Mouse (Mus musculus) midbrain, embryonic 14.5 days (tissue): ENCODE data around the gene Mtus2. TPM values are rescaled to one million over a fixed set of nuclear protein-coding genes. Genes with fewer than 3 reads are reported as not detected.
A peak's percentile ranks its signal among the peaks of the same experiment; 100 is the strongest.

Experiments used
- ATAC-seq: fragments of 200-750 bp; cut with Nextera tagmentation; 2 replicates; pipeline ENCODE4 v1.8.0; 2017; ENCODE audit warnings: moderate number of reproducible peaks, moderate library complexity; ENCODE audit not compliant: low FRiP score, low TSS enrichment
- DNase-seq: peaks from one replicate; pipeline ENCODE4 v3.0.0-alpha.2; 2015
- H3K27ac ChIP-seq: fragments of 300-500 bp; sonication (generic); replicated peaks from 2 replicates; pipeline ENCODE4 v1.5.1; 2014; ENCODE audit warnings: mild to moderate bottlenecking, low read depth, low read length, moderate library complexity
- H3K27me3 ChIP-seq: fragments of 300-500 bp; sonication (generic); 2 replicates; pipeline ENCODE4 v1.6.1; 2014; ENCODE audit warnings: low read length, control low read depth, mixed read lengths; ENCODE audit not compliant: control insufficient read depth, insufficient read depth
- H3K36me3 ChIP-seq: fragments of 300-500 bp; sonication (generic); 2 replicates; pipeline ENCODE4 v1.6.1; 2014; ENCODE audit warnings: low read length, control low read depth; ENCODE audit not compliant: control insufficient read depth, insufficient read depth
- H3K4me1 ChIP-seq: fragments of 300-500 bp; sonication (generic); 2 replicates; pipeline ENCODE4 v1.6.1; 2014; ENCODE audit warnings: mild to moderate bottlenecking, antibody characterized with exemption, low read length, control low read depth; ENCODE audit not compliant: control insufficient read depth, insufficient read depth
- H3K4me2 ChIP-seq: fragments of 300-500 bp; sonication (generic); 2 replicates; pipeline ENCODE4 v1.6.1; 2014; ENCODE audit warnings: mild to moderate bottlenecking, low read length, moderate library complexity
- H3K4me3 ChIP-seq: fragments of 300-500 bp; sonication (generic); replicated peaks from 2 replicates; pipeline ENCODE4 v1.5.1; 2014; ENCODE audit warnings: low read depth, low read length
- H3K9ac ChIP-seq: fragments of 300-500 bp; sonication (generic); replicated peaks from 2 replicates; pipeline ENCODE4 v1.6.1; 2014; ENCODE audit warnings: mild to moderate bottlenecking, low read length, moderate library complexity
- H3K9me3 ChIP-seq: fragments of 300-500 bp; sonication (generic); 2 replicates; pipeline ENCODE4 v1.6.1; 2016; ENCODE audit warnings: low read length, control low read depth, mixed read lengths; ENCODE audit not compliant: control insufficient read depth
- WGBS: fragments of 180-500 bp; shearing (Covaris S2); extraction: QIAGEN DNeasy Blood & Tissue Kit; methylation state at CpG from one replicate; pipeline ENCODE4 v1.1.7; 2014; 5-methylcytosine and 5-hydroxymethylcytosine counted together
- polyA plus RNA-seq: library from polyadenylated mRNA; unstranded; fragments of >200 nt; fragmentation: Nextera tagmentation; extraction: Ambion mirVana; gene quantifications from 2 replicates; pipeline ENCODE4 v1.2.1, GENCODE M21; 2014

Mtus2 gene
- 46.8 and 51.4 TPM in 2 replicates for polyA plus RNA-seq

GRCm38 (mm10) chr5:147956821-147957564, at the start of gene Mtus2:
TSS of gene Mtus2 (plus strand) at chr5:147957320.
- WGBS = under 1% methylated on average over 55 of the region's 55 CpGs
- H3K27ac ChIP-seq = peak within 1 kb of the TSS; percentile 81
- peak within 1 kb of the TSS; percentile 92 for H3K4me2 ChIP-seq
- H3K36me3 ChIP-seq = no peaks in the 10 kb centered on the region
- H3K27me3 ChIP-seq = peaks cover 3% of the 10 kb centered on the region; the same call in 1 of the 2 replicates
- peaks cover 10% of the 10 kb centered on the region; the same call in 1 of the 2 replicates for H3K4me1 ChIP-seq
- peak; percentile 90 for ATAC-seq
- peak within 1 kb of the TSS; percentile 87 for H3K9ac ChIP-seq
- H3K4me3 ChIP-seq = peak within 1 kb of the TSS; percentile 73
- DNase-seq = peak; percentile 95
- no peaks in the 10 kb centered on the region for H3K9me3 ChIP-seq

- no peak for DNase-seq
- Histone ChIP-seq H3K27me3 (no peaks in the 10 kb centered on the region), H3K9ac (no peak overlapping the region), H3K36me3 (no peaks in the 10 kb centered on the region), H3K27ac (no peak overlapping the region), H3K9me3 (no peaks in the 10 kb centered on the region), H3K4me2 (no peak overlapping the region), H3K4me3 (no peak overlapping the region), H3K4me1 (no peaks in the 10 kb centered on the region)
- 95% methylated on average over 8 of the region's 8 CpGs for WGBS
- no peak for ATAC-seq
These were observed 49.3 kb upstream of the Mtus2 start for GRCm38 (mm10) chr5:147907851-147908250.

GRCm38 (mm10) chr5:147910807-147911509, 46.2 kb upstream of the Mtus2 start:
- 89% methylated on average over 12 of the region's 12 CpGs for WGBS
- no peak for ATAC-seq
- no peak overlapping the region for H3K27ac ChIP-seq
- H3K4me2 ChIP-seq = no peak overlapping the region
- H3K9me3 ChIP-seq = no peaks in the 10 kb centered on the region
- H3K36me3 ChIP-seq = no peaks in the 10 kb centered on the region
- no peak for DNase-seq
- no peaks in the 10 kb centered on the region for H3K27me3 ChIP-seq
- H3K4me1 ChIP-seq = no peaks in the 10 kb centered on the region
- H3K9ac ChIP-seq = no peak overlapping the region
- no peak overlapping the region for H3K4me3 ChIP-seq

GRCm38 (mm10) chr5:147911744-147912143, 45.4 kb upstream of the Mtus2 start:
- no peaks in the 10 kb centered on the region for H3K36me3 ChIP-seq
- no peaks in the 10 kb centered on the region for H3K4me1 ChIP-seq
- ATAC-seq (no peak), DNase-seq (no peak)
- no peaks in the 10 kb centered on the region for H3K27me3 ChIP-seq
- H3K4me2 ChIP-seq = no peak overlapping the region
- H3K9ac ChIP-seq = no peak overlapping the region
- WGBS = 79% methylated on average over 5 of the region's 5 CpGs
- no peak overlapping the region for H3K4me3 ChIP-seq
- no peak overlapping the region for H3K27ac ChIP-seq
- H3K9me3 ChIP-seq = no peaks in the 10 kb centered on the region

GRCm38 (mm10) chr5:147913241-147913842, 43.8 kb upstream of the Mtus2 start:
- no peak overlapping the region for H3K9ac ChIP-seq
- no peak overlapping the region for H3K27ac ChIP-seq
- no peak overlapping the region for H3K4me3 ChIP-seq
- no peaks in the 10 kb centered on the region for H3K36me3 ChIP-seq
- H3K9me3 ChIP-seq = no peaks in the 10 kb centered on the region
- no peak for ATAC-seq
- no peak for DNase-seq
- no peak overlapping the region for H3K4me2 ChIP-seq
- 42% methylated on average over 14 of the region's 14 CpGs for whole genome bisulfite sequencing
- no peaks in the 10 kb centered on the region for H3K4me1 ChIP-seq
- H3K27me3 ChIP-seq = no peaks in the 10 kb centered on the region

GRCm38 (mm10) chr5:147915038-147915566, 42.0 kb upstream of the Mtus2 start:
- ATAC-seq = no peak
- H3K27ac ChIP-seq = no peak overlapping the region
- 62% methylated on average over 6 of the region's 6 CpGs for WGBS

GRCm38 (mm10) chr5:147916171-147916570, 40.9 kb upstream of the Mtus2 start:
- no peak for DNase-seq
- no peaks in the 10 kb centered on the region for H3K4me1 ChIP-seq
- H3K9me3 ChIP-seq = no peaks in the 10 kb centered on the region
- no peak for ATAC-seq
- no peak overlapping the region for H3K4me3 ChIP-seq
- H3K36me3 ChIP-seq = no peaks in the 10 kb centered on the region
- H3K27me3 ChIP-seq = no peaks in the 10 kb centered on the region
- 93% methylated on average over 9 of the region's 9 CpGs for WGBS
- no peak overlapping the region for H3K9ac ChIP-seq
- H3K4me2 ChIP-seq = no peak overlapping the region
- no peak overlapping the region for H3K27ac ChIP-seq

More at GRCm38 (mm10) chr5:147915038-147915566, 42.0 kb upstream of the Mtus2 start:
- Histone ChIP-seq H3K4me3 (no peak overlapping the region), H3K27me3 (no peaks in the 10 kb centered on the region), H3K9me3 (no peaks in the 10 kb centered on the region), H3K4me2 (no peak overlapping the region), H3K4me1 (no peaks in the 10 kb centered on the region), H3K36me3 (no peaks in the 10 kb centered on the region), H3K9ac (no peak overlapping the region)
- DNase-seq = no peak

GRCm38 (mm10) chr5:147918044-147918846, 38.9 kb upstream of the Mtus2 start:
- H3K36me3 ChIP-seq = no peaks in the 10 kb centered on the region
- DNase-seq (no peak), ATAC-seq (no peak)
- H3K4me3 ChIP-seq = no peak overlapping the region
- H3K27ac ChIP-seq = no peak overlapping the region
- no peaks in the 10 kb centered on the region for H3K27me3 ChIP-seq
- H3K9ac ChIP-seq = no peak overlapping the region
- 81% methylated on average over 17 of the region's 17 CpGs for WGBS
- H3K9me3 ChIP-seq = no peaks in the 10 kb centered on the region
- H3K4me2 ChIP-seq = no peak overlapping the region
- H3K4me1 ChIP-seq = no peaks in the 10 kb centered on the region
